Mouse (Mus musculus) limb, embryonic 15.5 days (tissue): ENCODE results near the gene Odf2. TPM values are rescaled to one million over a fixed set of nuclear protein-coding genes. Genes with fewer than 3 reads are reported as not detected.
A peak's percentile ranks its signal among the peaks of the same experiment; 100 is the strongest.

Experiments
- ATAC-seq: fragments of 200-750 bp; cut with Nextera tagmentation; 2 replicates; pipeline ENCODE4 v1.8.0; 2017; ENCODE audit warnings: low read depth, moderate TSS enrichment; ENCODE audit not compliant: insufficient number of reproducible peaks, low FRiP score, low TSS enrichment
- H3K27ac ChIP-seq: fragments of 300-500 bp; sonication (generic); 2 replicates; pipeline ENCODE4 v1.5.1; 2015; ENCODE audit warnings: moderate library complexity, mild to moderate bottlenecking, inconsistent platforms
- H3K27me3 ChIP-seq: fragments of 300-500 bp; sonication (generic); 2 replicates; pipeline ENCODE4 v1.6.1; 2015; ENCODE audit warnings: inconsistent platforms
- H3K36me3 ChIP-seq: fragments of 300-500 bp; sonication (generic); 2 replicates; pipeline ENCODE4 v1.6.1; 2015; ENCODE audit warnings: inconsistent platforms
- H3K4me1 ChIP-seq: fragments of 300-500 bp; sonication (generic); 2 replicates; pipeline ENCODE4 v1.6.1; 2015; ENCODE audit warnings: inconsistent platforms
- H3K4me2 ChIP-seq: fragments of 300-500 bp; sonication (generic); 2 replicates; pipeline ENCODE4 v1.6.1; 2015; ENCODE audit warnings: mild to moderate bottlenecking, inconsistent platforms
- H3K4me3 ChIP-seq: fragments of 300-500 bp; sonication (generic); 2 replicates; pipeline ENCODE4 v1.5.1; 2015; ENCODE audit warnings: mild to moderate bottlenecking, inconsistent platforms
- H3K9ac ChIP-seq: fragments of 300-500 bp; sonication (generic); 2 replicates; pipeline ENCODE4 v1.6.1; 2015; ENCODE audit warnings: inconsistent platforms
- H3K9me3 ChIP-seq: fragments of 300-500 bp; sonication (generic); 2 replicates; pipeline ENCODE4 v1.6.1; 2016; ENCODE audit warnings: inconsistent platforms
- WGBS: fragments of 180-500 bp; shearing (Covaris S2); methylation state at CpG from one replicate; pipeline ENCODE4 v1.1.7; 2015; 5-methylcytosine and 5-hydroxymethylcytosine counted together
- polyA plus RNA-seq: library from polyadenylated mRNA; unstranded; fragments of >200 nt; fragmentation: Nextera tagmentation; extraction: Ambion mirVana; gene quantifications from 2 replicates; pipeline ENCODE4 v1.2.1, GENCODE M21; 2015

The Odf2 gene
- polyA plus RNA-seq, 1 experiment from 2014 or later = 52.1 TPM

GRCm38 (mm10) chr2:29853736-29854135 lies 35.3 kb upstream of the Odf2 start:
- Histone ChIP-seq H3K4me2 (no peak overlapping the region), H3K27me3 (peaks cover 5% of the 10 kb centered on the region), H3K9me3 (no peaks in the 10 kb centered on the region), H3K4me1 (peaks cover 18% of the 10 kb centered on the region; the same call in 1 of the 2 replicates), H3K4me3 (no peak overlapping the region), H3K9ac (no peak overlapping the region), H3K27ac (peak overlapping the region; percentile 59), H3K36me3 (no peaks in the 10 kb centered on the region)
- peak; percentile 51; the same call in 1 of the 2 replicates for ATAC-seq
- 59% methylated on average over 5 of the region's 5 CpGs for WGBS

GRCm38 (mm10) chr2:29855585-29856210 lies 33.3 kb upstream of the Odf2 start:
- 77% methylated on average over 10 of the region's 10 CpGs for WGBS
- no peak for ATAC-seq
- Histone ChIP-seq H3K4me1 (peaks cover 19% of the 10 kb centered on the region; the same call in 1 of the 2 replicates), H3K36me3 (no peaks in the 10 kb centered on the region), H3K4me2 (no peak overlapping the region), H3K9ac (no peak overlapping the region), H3K27ac (no peak overlapping the region), H3K4me3 (no peak overlapping the region), H3K27me3 (peaks cover 5% of the 10 kb centered on the region), H3K9me3 (no peaks in the 10 kb centered on the region)

DNA sequence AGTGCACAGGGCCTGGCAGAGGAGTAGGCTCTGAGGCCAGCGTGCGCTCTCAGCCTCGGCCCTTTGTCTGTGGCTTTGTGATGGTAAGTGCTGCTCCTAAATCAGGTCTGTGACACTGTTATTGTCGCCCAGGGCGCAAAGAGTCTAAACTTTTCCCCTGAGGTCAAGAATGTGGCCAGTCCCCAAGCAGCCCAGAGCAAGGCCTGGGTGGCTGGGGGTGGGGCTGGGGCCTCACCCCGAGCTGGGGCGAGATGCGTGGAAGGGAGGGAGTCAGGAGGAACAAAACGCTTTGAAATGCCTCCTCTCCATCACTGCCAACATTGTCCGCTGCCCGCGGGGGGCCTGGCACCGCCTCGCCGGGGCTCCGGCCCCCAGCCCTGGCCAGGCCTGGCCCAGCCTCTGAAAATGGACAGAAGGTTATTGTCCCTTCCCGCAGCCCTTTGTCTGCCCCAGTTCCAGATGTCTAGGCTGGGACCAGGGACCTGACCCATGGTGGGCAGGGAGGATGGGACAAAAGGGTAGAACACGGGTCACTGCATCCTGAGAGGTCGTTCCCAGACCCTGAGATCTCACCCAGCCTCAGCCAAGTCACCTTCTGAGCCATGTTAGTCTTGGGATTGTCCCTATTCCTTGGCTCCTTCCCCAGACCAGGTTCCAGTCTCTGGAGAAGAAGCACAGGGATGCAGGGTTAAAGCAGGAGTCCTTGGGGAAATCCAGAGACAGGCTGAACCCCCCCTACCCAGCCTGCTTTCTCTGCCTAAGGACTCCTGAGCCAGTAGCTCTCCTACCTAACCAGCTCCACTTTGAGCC lies 32.4 kb upstream of the Odf2 start:
- Histone ChIP-seq H3K4me3 (no peak overlapping the region), H3K36me3 (no peaks in the 10 kb centered on the region), H3K27ac (0 out of 2 replicates have a peak overlapping the region, but pooled peaks have one; percentile 19), H3K27me3 (peaks cover 5% of the 10 kb centered on the region), H3K9me3 (no peaks in the 10 kb centered on the region), H3K4me1 (peaks cover 19% of the 10 kb centered on the region; the same call in 1 of the 2 replicates), H3K4me2 (no peak overlapping the region), H3K9ac (no peak overlapping the region)
- no peak for ATAC-seq
- 12% methylated on average over 19 of the region's 19 CpGs for WGBS

GRCm38 (mm10) chr2:29857341-29857740 lies 31.7 kb upstream of the Odf2 start:
- Histone ChIP-seq H3K27me3 (peaks cover 5% of the 10 kb centered on the region), H3K4me3 (no peak overlapping the region), H3K27ac (peak overlapping the region; percentile 58), H3K36me3 (no peaks in the 10 kb centered on the region), H3K9ac (no peak overlapping the region), H3K9me3 (no peaks in the 10 kb centered on the region), H3K4me2 (no peak overlapping the region), H3K4me1 (peaks cover 19% of the 10 kb centered on the region; the same call in 1 of the 2 replicates)
- WGBS = 19% methylated on average over 2 of the region's 2 CpGs
- no peak for ATAC-seq

DNA sequence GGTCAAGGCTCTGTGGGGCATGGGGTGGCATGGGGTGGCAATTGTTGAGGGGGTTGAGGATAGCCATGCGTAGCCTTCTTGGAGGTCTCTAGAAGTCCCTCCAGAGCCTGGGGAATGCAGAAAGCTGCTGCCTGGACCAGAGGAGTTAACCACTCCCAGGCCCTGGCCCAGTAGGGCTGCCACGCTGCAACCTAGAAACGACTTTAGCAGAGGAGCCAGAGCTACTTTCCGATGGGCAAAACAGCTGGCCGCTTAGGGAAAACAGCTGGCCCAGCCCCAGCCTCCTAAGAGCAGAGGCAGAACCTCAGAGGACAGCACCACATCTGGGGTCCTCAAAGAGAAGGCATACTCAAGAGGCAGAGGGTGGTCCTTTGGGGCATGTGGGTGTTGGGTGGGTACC lies 31.1 kb upstream of the Odf2 start:
- WGBS = 58% methylated on average over 5 of the region's 5 CpGs

DNA sequence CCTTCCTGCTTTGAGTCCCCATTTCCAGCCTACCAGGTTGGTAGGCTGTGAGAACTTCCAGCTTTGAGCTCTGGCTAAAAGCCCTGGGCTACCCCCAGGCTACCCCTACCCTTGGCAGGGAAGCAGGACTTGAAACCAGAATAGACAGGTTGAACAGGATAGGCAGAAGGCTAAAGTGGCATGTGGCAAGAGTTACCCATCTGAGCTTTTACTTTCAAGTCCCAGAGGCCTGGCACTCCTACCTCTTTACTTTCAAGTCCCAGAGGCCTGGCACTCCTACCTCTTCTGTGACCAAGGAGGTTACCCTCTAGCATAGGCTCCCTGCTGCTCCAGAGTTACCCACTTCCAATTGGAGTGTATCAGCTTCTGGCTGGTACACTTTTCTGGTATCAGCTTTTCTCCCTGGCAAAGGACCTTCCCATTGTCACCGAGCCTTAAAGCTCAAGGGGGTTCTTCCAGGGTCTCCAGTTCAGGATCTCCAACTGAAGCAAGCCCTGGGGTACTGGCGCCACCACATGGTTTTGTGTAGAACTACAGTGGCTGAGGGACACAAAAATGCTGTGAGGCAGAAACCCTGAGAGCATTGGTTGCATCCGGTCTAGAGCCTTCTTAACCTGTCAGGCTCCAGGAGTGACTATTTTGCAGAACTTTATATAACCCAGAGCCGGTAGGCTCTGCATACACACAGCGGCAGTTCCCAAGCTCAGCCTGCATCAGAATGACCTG lies 30.1 kb upstream of the Odf2 start:
- WGBS = 10% methylated on average over 5 of the region's 5 CpGs
- H3K4me3 ChIP-seq = no peak overlapping the region
- no peak overlapping the region for H3K9ac ChIP-seq
- no peaks in the 10 kb centered on the region for H3K9me3 ChIP-seq
- no peak for ATAC-seq
- H3K4me1 ChIP-seq = peaks cover 19% of the 10 kb centered on the region; the same call in 1 of the 2 replicates
- peaks cover 5% of the 10 kb centered on the region for H3K27me3 ChIP-seq
- no peaks in the 10 kb centered on the region for H3K36me3 ChIP-seq
- no peak overlapping the region for H3K4me2 ChIP-seq
- H3K27ac ChIP-seq = 0 out of 2 replicates have a peak overlapping the region, but pooled peaks have one; percentile 38

More for the DNA sequence above, 31.1 kb upstream of the Odf2 start:
- Histone ChIP-seq H3K27me3 (peaks cover 5% of the 10 kb centered on the region), H3K9me3 (no peaks in the 10 kb centered on the region), H3K27ac (peak overlapping the region; percentile 58), H3K4me2 (no peak overlapping the region), H3K9ac (no peak overlapping the region), H3K36me3 (no peaks in the 10 kb centered on the region), H3K4me3 (no peak overlapping the region), H3K4me1 (peaks cover 19% of the 10 kb centered on the region; the same call in 1 of the 2 replicates)
- ATAC-seq = no peak

GRCm38 (mm10) chr2:29865125-29865524 lies 23.9 kb upstream of the Odf2 start:
- Histone ChIP-seq H3K27me3 (no peaks in the 10 kb centered on the region), H3K27ac (no peak overlapping the region), H3K4me3 (no peak overlapping the region), H3K9ac (no peak overlapping the region), H3K4me1 (peaks cover 11% of the 10 kb centered on the region), H3K36me3 (no peaks in the 10 kb centered on the region), H3K4me2 (no peak overlapping the region), H3K9me3 (no peaks in the 10 kb centered on the region)
- ATAC-seq = no peak
- 55% methylated on average over 4 of the region's 4 CpGs for WGBS

DNA sequence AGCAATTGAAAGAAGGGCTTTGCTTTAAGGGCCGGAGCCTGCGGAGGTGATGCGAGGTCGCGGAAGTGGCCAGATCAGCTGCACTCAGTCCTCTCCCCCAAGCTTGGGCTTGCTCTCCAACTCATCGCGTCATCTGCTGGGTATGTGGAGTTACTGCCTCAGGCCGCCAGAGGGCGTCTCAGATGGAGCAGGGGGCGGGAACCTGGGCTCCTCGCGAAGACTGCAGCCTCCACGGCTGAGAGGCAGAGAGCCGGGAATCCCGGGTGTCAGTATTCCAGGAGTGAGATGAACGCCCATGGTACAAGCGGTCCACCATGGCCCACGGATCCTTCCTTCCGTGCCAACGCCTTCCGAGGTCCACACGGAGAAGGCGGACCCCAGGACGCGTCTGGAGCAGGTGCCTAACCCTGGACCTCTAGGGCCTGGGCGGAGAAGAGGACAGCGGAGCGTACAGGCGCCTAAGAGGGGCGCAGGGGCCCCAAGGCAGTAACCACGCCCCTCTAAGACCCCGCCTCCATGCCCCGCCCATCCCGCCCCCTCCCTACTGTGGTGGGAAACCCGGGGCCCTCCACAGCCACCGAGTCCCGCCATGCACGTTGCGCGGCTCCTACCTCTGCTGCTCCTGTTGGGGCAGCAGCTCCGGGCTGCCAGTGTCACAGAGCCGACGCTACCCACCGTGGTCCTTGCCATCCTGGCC lies 19.9 kb upstream of the Odf2 start, which contains the start of gene Cercam:
Gene Cercam, plus strand, starts transcription at position 216 of the 697 bp plus-strand sequence.
- H3K4me1 ChIP-seq = peaks cover 22% of the 10 kb centered on the region
- H3K9ac ChIP-seq = peak within 1 kb of the TSS; percentile 54
- 1% methylated on average over 44 of the region's 44 CpGs for WGBS
- peak within 1 kb of the TSS; percentile 54 for H3K4me3 ChIP-seq
- H3K9me3 ChIP-seq = no peaks in the 10 kb centered on the region
- H3K27ac ChIP-seq = peak within 1 kb of the TSS; percentile 88
- ATAC-seq = peak; percentile 92
- H3K27me3 ChIP-seq = no peaks in the 10 kb centered on the region
- peak within 1 kb of the TSS; percentile 81 for H3K4me2 ChIP-seq
- H3K36me3 ChIP-seq = peaks cover 15% of the 10 kb centered on the region

- Histone ChIP-seq H3K4me1 (peaks cover 22% of the 10 kb centered on the region), H3K4me2 (peak overlapping the region; percentile 81), H3K27me3 (no peaks in the 10 kb centered on the region), H3K9me3 (no peaks in the 10 kb centered on the region), H3K36me3 (peaks cover 20% of the 10 kb centered on the region), H3K9ac (peak overlapping the region; percentile 54), H3K27ac (peak overlapping the region; percentile 88), H3K4me3 (peak overlapping the region; percentile 54)
- peak; percentile 17 for ATAC-seq
- WGBS = 2% methylated on average over 17 of the region's 17 CpGs
Measured at GRCm38 (mm10) chr2:29869646-29870451, 19.2 kb upstream of the Odf2 start.

DNA sequence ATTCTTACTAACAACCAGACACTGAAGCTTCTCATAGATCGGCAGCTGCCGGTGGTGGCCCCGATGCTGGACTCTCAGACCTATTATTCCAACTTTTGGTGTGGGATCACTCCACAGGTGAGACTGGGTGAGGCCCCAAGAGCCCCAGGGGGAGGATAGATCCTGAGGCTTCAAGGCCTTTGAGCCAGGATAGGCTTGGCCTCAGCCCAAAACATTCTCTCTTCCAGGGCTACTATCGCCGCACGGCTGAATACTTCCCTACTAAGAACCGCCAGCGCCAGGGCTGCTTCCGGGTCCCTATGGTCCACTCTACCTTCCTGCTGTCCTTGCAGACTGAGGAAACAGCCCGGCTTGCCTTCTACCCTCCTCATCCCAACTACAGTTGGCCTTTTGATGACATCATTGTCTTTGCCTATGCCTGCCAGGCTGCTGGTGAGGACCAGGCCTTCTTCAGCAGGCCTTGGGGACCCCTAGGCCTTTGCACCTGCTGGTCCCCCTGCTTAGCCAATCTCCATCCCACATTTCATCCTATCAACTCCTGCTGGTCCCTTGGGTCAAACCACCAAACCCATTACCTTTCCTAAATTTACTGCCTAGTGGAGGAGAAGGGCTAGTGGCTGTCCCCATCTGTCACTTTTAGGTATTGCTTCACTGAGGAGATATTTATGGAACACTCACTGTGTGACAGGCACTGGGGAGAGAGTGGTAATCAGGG lies 16.3 kb upstream of the Odf2 start:
- no peaks in the 10 kb centered on the region for H3K27me3 ChIP-seq
- H3K4me1 ChIP-seq = peaks cover 22% of the 10 kb centered on the region
- WGBS = 91% methylated on average over 10 of the region's 10 CpGs
- H3K9me3 ChIP-seq = no peaks in the 10 kb centered on the region
- H3K4me2 ChIP-seq = no peak overlapping the region
- peaks cover 38% of the 10 kb centered on the region for H3K36me3 ChIP-seq
- H3K4me3 ChIP-seq = no peak overlapping the region
- no peak for ATAC-seq
- H3K27ac ChIP-seq = no peak overlapping the region
- no peak overlapping the region for H3K9ac ChIP-seq
